Mouse (Mus musculus): ENCODE measurements around the gene Eya2. TPM values are rescaled to one million over a fixed set of nuclear protein-coding genes. Genes with fewer than 3 reads are reported as not detected.

Gene Eya2
- polyA plus RNA-seq, 1 experiment from 2014 or later: not detected

GRCm38 (mm10) chr2:165692944-165693660, 98.3 kb downstream of the Eya2 start:
- Histone ChIP-seq H3K36me3 (ENCODE audit: inconsistent target) (no peaks in the 10 kb centered on the region), H3K79me2 (ENCODE audit: inconsistent target) (no peaks in the 10 kb centered on the region), H3K4me3 (ENCODE audit: inconsistent target) (no peak overlapping the region), H3K27ac (no peak overlapping the region)
- WGBS (ENCODE audit: missing documents): 10% methylated on average over 4 of the region's 4 CpGs

DNA sequence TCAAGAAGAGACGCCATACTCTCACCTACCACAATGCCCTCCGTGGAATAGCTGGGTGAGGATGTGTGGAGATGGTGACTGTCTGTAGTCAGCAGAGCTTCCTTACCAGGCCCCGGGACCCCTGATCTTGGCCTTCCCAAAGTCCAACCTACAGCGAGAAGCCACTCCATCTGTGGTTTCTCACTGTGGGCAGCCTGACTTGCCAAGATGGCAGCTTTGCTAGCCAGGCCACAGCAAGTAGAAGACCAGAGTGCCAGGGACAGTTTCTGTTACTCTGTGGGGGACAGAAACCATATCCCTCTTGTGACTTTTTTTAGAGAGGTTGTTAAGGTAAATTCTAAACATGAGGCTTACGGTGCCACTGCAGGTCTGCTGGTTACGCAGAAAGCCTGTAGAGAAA, 99.9 kb downstream of the Eya2 start:
- Histone ChIP-seq H3K4me3 (ENCODE audit: inconsistent target) (no peak overlapping the region), H3K36me3 (ENCODE audit: inconsistent target) (no peaks in the 10 kb centered on the region), H3K79me2 (ENCODE audit: inconsistent target) (no peaks in the 10 kb centered on the region), H3K27ac (no peak overlapping the region)
- WGBS (ENCODE audit: missing documents): 96% methylated on average over 6 of the region's 6 CpGs

DNA sequence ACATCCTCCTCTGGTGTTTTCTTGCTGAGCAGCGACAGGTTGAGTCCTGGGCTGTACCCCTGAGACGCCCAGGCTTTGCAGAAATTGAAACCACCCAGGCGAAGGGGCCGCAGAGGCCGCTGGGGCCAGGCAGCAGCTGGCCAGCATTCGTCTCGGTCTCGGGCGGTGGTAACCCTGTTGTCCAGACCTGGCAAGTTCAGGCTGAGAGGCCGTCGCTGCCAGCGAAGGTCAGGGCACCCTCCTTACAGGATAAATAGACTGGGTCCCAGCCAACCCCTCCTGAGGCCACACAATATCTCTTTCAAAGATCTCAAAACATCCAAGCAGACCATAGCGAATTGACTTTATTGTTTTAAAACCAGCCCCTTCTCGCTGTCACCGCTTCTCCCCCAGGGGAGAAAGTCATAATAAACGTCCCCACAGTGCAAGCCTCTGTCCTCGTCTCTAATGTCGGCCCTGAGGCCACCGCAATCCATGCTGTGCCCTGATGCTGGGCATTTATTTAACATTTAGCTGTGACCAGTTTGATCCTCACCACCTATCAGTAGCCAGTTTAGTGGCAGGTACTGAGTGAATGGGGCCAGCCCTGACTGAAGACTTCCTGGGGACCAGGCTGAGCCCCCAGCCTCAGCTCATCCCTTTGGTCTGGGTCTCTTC, 105.5 kb downstream of the Eya2 start:
- Histone ChIP-seq H3K4me3 (ENCODE audit: inconsistent target) (no peak overlapping the region), H3K79me2 (ENCODE audit: inconsistent target) (no peaks in the 10 kb centered on the region), H3K27ac (no peak overlapping the region), H3K36me3 (ENCODE audit: inconsistent target) (no peaks in the 10 kb centered on the region)
- 87% methylated on average over 19 of the region's 19 CpGs for WGBS (ENCODE audit: missing documents)

DNA sequence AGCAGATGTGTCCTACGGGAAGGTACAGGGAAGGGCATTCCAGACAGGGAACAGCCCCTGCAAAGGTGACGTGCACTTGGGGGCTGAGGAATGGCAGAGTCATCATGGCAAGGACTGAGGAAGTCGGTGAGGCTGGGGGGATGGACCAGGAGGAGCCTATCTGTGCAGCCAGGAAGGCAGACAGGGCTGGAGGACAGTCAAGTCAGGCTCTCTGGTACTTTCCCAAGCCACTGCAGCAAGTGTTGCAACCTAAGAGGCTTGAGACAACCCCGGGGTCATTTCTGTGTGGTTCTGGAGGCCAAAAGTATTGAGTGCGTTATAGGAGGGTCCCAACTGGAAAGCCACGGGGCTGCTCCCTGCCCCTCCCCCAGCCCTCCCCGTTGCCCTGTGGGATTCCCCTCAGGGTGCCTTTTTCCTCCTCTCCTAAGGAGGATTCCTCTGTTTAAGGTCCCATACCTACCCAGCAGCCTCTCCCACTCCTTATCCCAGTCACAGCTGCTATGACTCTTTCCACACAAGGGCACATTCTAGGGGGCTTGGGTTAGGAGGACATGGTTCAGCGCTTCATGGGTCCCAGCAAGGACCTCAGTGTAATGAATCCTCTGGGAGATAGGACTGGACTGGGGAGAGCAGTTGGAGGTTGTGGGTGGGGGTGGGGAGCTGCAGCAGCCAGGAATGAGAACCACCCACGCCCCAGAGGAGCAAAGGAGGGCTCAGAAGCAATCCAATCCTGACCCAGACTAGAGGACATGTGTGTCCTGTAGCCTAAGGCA, 108.4 kb downstream of the Eya2 start:
- Histone ChIP-seq H3K4me3 (ENCODE audit: inconsistent target) (no peak overlapping the region), H3K27ac (no peak overlapping the region), H3K36me3 (ENCODE audit: inconsistent target) (no peaks in the 10 kb centered on the region), H3K79me2 (ENCODE audit: inconsistent target) (no peaks in the 10 kb centered on the region)
- WGBS (ENCODE audit: missing documents): 53% methylated on average over 9 of the region's 9 CpGs

- H3K4me3 ChIP-seq (ENCODE audit: inconsistent target): no peak overlapping the region
- 72% methylated on average over 9 of the region's 9 CpGs for WGBS (ENCODE audit: missing documents)
- H3K27ac ChIP-seq: no peak overlapping the region
- no peaks in the 10 kb centered on the region for H3K79me2 ChIP-seq (ENCODE audit: inconsistent target)
- no peaks in the 10 kb centered on the region for H3K36me3 ChIP-seq (ENCODE audit: inconsistent target)
Observed at GRCm38 (mm10) chr2:165708266-165708665, 113.4 kb downstream of the Eya2 start.

DNA sequence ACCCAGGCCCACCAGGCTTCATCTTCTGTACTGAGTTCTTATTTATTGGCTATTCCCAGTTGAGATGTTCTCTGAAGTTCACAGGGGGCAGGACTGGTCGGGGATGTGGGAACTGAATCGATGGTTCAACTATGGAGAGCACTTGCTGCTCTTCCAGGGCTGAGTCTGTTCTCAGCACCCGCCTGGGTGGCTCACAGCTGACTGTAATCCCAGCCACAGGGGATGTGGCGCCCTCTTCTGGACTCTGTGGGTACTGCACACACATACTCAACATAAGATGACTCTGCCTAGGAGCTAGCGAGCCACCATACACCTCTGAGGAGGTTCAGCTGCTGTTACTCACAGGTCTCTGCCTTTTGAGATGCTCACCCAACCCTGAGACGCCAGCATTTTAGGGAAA, 121.9 kb downstream of the Eya2 start:
- Histone ChIP-seq H3K79me2 (ENCODE audit: inconsistent target) (no peaks in the 10 kb centered on the region), H3K27ac (no peak overlapping the region), H3K4me3 (ENCODE audit: inconsistent target) (no peak overlapping the region), H3K36me3 (ENCODE audit: inconsistent target) (no peaks in the 10 kb centered on the region)
- 91% methylated on average over 6 of the region's 6 CpGs for WGBS (ENCODE audit: missing documents)

- H3K4me3 ChIP-seq (ENCODE audit: inconsistent target): no peak overlapping the region
- WGBS (ENCODE audit: missing documents): 81% methylated on average over 20 of the region's 23 CpGs
- H3K79me2 ChIP-seq (ENCODE audit: inconsistent target): no peaks in the 10 kb centered on the region
- H3K27ac ChIP-seq: no peak overlapping the region
- no peaks in the 10 kb centered on the region for H3K36me3 ChIP-seq (ENCODE audit: inconsistent target)
Observed at GRCm38 (mm10) chr2:165717182-165718176, 122.6 kb downstream of the Eya2 start.

- Histone ChIP-seq H3K36me3 (ENCODE audit: inconsistent target) (no peaks in the 10 kb centered on the region), H3K4me3 (ENCODE audit: inconsistent target) (no peak overlapping the region), H3K79me2 (ENCODE audit: inconsistent target) (no peaks in the 10 kb centered on the region), H3K27ac (no peak overlapping the region)
- WGBS (ENCODE audit: missing documents): 91% methylated on average over 8 of the region's 8 CpGs
Observed at GRCm38 (mm10) chr2:165719382-165719781, 124.5 kb downstream of the Eya2 start.

DNA sequence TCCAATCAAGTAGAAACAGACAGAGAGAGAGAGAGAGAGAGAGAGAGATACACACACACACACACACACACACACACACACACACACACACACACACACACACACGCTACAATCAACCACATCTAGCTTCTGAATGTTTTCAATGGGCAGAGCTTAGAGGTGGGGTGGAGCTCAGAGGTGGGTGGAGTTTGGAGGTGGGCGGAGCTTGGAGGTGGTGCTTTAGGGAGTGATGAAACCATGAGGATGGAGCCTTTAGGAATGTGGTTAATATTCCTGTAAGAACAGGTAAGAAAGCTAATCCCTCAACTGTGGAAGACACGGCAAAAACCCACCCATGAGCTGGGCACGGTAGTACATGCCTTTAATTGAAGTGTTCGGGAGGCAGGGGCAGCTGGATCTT, 127.1 kb downstream of the Eya2 start:
- no peak overlapping the region for H3K4me3 ChIP-seq (ENCODE audit: inconsistent target)

DNA sequence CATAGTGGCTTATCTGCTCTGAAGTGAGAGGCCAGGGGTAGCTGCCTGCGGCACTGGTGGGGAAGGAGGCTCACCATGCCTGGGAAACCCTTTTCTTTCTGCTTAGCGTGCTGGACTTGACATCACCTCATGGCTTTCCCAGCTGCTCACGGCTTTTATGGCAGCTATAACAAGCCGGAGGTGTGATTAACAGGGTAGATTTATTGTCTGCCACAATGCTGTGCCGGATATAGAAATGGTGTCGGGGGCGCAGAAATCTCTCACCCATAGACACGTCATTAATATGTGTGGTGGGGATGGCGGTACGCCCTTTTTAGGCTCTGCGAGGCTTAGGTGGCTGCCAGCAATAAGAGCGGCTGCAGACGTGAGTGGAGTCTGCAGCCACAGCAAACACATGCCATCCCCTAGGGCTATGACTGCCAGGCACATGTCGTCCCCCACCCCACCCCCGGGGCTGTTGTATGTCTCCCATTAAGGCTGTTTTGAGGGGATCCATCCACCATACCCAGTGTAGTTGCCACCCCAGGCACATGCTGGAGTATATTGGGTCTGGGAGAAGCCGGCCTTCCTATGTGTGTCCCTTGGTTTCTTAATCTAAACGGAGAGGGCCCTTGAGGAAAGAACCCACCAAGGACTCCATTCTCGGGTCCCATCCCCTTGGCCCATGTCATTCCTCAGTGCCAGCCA, 137.9 kb downstream of the Eya2 start:
- Histone ChIP-seq H3K27ac (no peak overlapping the region), H3K4me3 (ENCODE audit: inconsistent target) (no peak overlapping the region), H3K79me2 (ENCODE audit: inconsistent target) (no peaks in the 10 kb centered on the region), H3K36me3 (ENCODE audit: inconsistent target) (no peaks in the 10 kb centered on the region)
- WGBS (ENCODE audit: missing documents): 95% methylated on average over 18 of the region's 18 CpGs

More for the DNA sequence above, 127.1 kb downstream of the Eya2 start:
- Histone ChIP-seq H3K36me3 (ENCODE audit: inconsistent target) (no peaks in the 10 kb centered on the region), H3K27ac (no peak overlapping the region), H3K79me2 (ENCODE audit: inconsistent target) (no peaks in the 10 kb centered on the region)
- 99% methylated on average over 5 of the region's 5 CpGs for WGBS (ENCODE audit: missing documents)

DNA sequence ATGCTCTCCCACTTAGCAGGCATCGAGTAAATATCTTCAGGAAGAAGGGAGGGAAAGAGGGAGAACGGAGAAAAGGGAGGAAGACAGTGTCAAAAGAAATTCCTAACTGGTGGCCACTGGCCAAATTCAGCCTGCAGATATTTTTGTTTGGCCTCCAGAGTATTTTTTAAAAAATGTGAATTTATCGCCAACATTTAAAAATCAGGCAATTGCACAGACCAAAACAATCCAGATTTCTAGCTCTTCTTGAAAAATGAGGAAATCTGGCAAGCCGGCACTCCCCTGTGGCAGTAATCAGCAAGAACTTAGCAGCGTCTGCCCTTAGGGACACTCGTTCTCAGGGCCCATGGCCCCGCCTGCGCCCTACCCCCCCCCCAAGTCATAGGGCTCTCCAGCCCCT, 138.9 kb downstream of the Eya2 start:
- 91% methylated on average over 8 of the region's 8 CpGs for WGBS (ENCODE audit: missing documents)
- no peak overlapping the region for H3K27ac ChIP-seq

DNA sequence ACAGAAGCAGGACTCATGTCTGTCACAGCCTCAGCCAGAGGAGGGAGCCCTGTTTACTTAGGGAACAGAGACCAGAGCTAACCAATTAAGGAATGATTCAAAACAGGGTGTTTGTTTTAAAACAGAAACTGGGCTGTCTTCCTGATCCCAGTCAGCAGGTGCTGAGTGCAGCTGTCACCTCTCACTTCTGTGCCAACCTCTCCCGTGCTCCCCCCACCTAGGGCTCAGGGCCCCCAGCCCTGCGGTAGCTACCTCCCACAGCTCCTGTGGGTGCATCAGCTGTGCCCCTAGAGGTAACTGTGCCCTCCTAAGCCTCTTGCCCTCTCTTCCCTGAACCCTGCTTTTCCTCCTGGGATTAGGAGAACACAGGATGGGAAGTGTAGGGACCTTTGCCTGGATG, 141.5 kb downstream of the Eya2 start:
- Histone ChIP-seq H3K4me3 (ENCODE audit: inconsistent target) (no peak overlapping the region), H3K79me2 (ENCODE audit: inconsistent target) (no peaks in the 10 kb centered on the region), H3K27ac (no peak overlapping the region), H3K36me3 (ENCODE audit: inconsistent target) (no peaks in the 10 kb centered on the region)
- WGBS (ENCODE audit: missing documents): 100% methylated on average over 2 of the region's 2 CpGs

More for the DNA sequence above, 138.9 kb downstream of the Eya2 start:
- Histone ChIP-seq H3K4me3 (ENCODE audit: inconsistent target) (no peak overlapping the region), H3K79me2 (ENCODE audit: inconsistent target) (no peaks in the 10 kb centered on the region), H3K36me3 (ENCODE audit: inconsistent target) (no peaks in the 10 kb centered on the region)

- no peak overlapping the region for H3K4me3 ChIP-seq (ENCODE audit: inconsistent target)
- 100% methylated on average over 3 of the region's 5 CpGs for WGBS (ENCODE audit: missing documents)
Observed at GRCm38 (mm10) chr2:165740381-165740780, 145.5 kb downstream of the Eya2 start.

GRCm38 (mm10) chr2:165740982-165741381, 146.2 kb downstream of the Eya2 start:
- Histone ChIP-seq H3K4me3 (ENCODE audit: inconsistent target) (no peak overlapping the region), H3K36me3 (ENCODE audit: inconsistent target) (no peaks in the 10 kb centered on the region), H3K79me2 (ENCODE audit: inconsistent target) (no peaks in the 10 kb centered on the region), H3K27ac (no peak overlapping the region)
- 94% methylated on average over 9 of the region's 9 CpGs for WGBS (ENCODE audit: missing documents)

More at GRCm38 (mm10) chr2:165740381-165740780, 145.5 kb downstream of the Eya2 start:
- Histone ChIP-seq H3K27ac (no peak overlapping the region), H3K79me2 (ENCODE audit: inconsistent target) (no peaks in the 10 kb centered on the region), H3K36me3 (ENCODE audit: inconsistent target) (no peaks in the 10 kb centered on the region)

Measured in macrophage (primary cell).